Comparison of ENCODE assay signal across 26 mouse cellular contexts in genomic region chr19:25206969-25207368, GRCm38 (mm10). TPM values are rescaled to one million over a fixed set of nuclear protein-coding genes. Genes with fewer than 3 reads are reported as not detected.
DNase-seq lines count a peak whose midpoint lies in the region; ATAC-seq lines count a peak whose summit lies in the region.
"Had no signal": no experiment of that assay in that cellular context is flagged by ENCODE, and none has a peak within 500 bp of the region (broad histone marks: within the 10 kb centered on the region; RNA-seq: fewer than 3 reads in every experiment).

No protein-coding gene starts in this region.

- H3K9me3 ChIP-seq in kidney, embryonic 16.5 days (ENCODE audit: low read length), result no peaks in the 10 kb centered on the region
- H3K9me3 ChIP-seq in kidney, embryonic 15.5 days (replicated peaks), result no peaks in the 10 kb centered on the region
- H3K9me3 ChIP-seq: forebrain, embryonic 10.5 days; heart, embryonic 15.5 days; liver, embryonic 15.5 days; lung, embryonic 15.5 days; stomach, embryonic 15.5 days had no signal

- H3K27me3 ChIP-seq in kidney, embryonic 16.5 days (ENCODE audit: insufficient read depth, low read length), result no peaks in the 10 kb centered on the region
- no peaks in the 10 kb centered on the region for H3K27me3 ChIP-seq in kidney, embryonic 15.5 days
- H3K27me3 ChIP-seq: heart, embryonic 15.5 days; stomach, embryonic 15.5 days had no signal

- no peak overlapping the region for H3K4me2 ChIP-seq in kidney, embryonic 16.5 days (replicated peaks; ENCODE audit: low read depth, low read length)
- H3K4me2 ChIP-seq in kidney, embryonic 15.5 days, result no peak overlapping the region
- H3K4me2 ChIP-seq: liver, embryonic 15.5 days; lung, embryonic 15.5 days; stomach, embryonic 15.5 days had no signal

- 53% methylated on average over 12 of the region's 12 CpGs for WGBS in kidney, embryonic 16.5 days
- 50% methylated on average over 12 of the region's 12 CpGs for WGBS in kidney, embryonic 15.5 days

- H3K36me3 ChIP-seq in kidney, embryonic 16.5 days (ENCODE audit: insufficient read depth, low read length), result no peaks in the 10 kb centered on the region
- no peaks in the 10 kb centered on the region for H3K36me3 ChIP-seq in kidney, embryonic 15.5 days
- H3K36me3 ChIP-seq: forebrain, embryonic 10.5 days; heart, embryonic 15.5 days; lung, embryonic 15.5 days; stomach, embryonic 15.5 days had no signal

- no peak overlapping the region for H3K4me3 ChIP-seq in kidney, embryonic 16.5 days (ENCODE audit: low read length)
- H3K4me3 ChIP-seq in kidney, embryonic 15.5 days (replicated peaks), result no peak overlapping the region
- H3K4me3 ChIP-seq: heart, embryonic 15.5 days; liver, embryonic 15.5 days; lung, embryonic 15.5 days; myocyte; stomach, embryonic 15.5 days had no signal

- ATAC-seq in kidney, embryonic 16.5 days (ENCODE audit: low FRiP score, low TSS enrichment), result no peak
- no peak for ATAC-seq in kidney, embryonic 15.5 days (replicated peaks; ENCODE audit: low FRiP score)
- ATAC-seq: forebrain, postnatal 0 days; hindbrain, embryonic 16.5 days; intestine, postnatal 0 days had no signal

- H3K27ac ChIP-seq in kidney, embryonic 16.5 days (ENCODE audit: low read length), result no peak overlapping the region
- 0 out of 2 replicates have a peak overlapping the region, but pooled peaks have one; percentile 45 for H3K27ac ChIP-seq in kidney, embryonic 15.5 days
- H3K27ac ChIP-seq: heart, embryonic 15.5 days; liver, embryonic 15.5 days; lung, embryonic 15.5 days; stomach, embryonic 15.5 days had no signal

- DNase-seq in adrenal gland, postnatal 10 days, result peak; percentile 61
- no peak for DNase-seq in adrenal gland, postnatal 4 days (ENCODE audit: low spot score in 2 of 2)
- peak; percentile 64 for DNase-seq in kidney, adult 18-20 months
- peak; percentile 1 for DNase-seq in naive thymus-derived CD4-positive, alpha-beta T cell, adult 2 months (ENCODE audit: low read depth)
- DNase-seq in right cerebral cortex, adult 18-20 months, result no peak
- DNase-seq: cerebellum, adult 18-20 months; cerebellum, postnatal 14 days; forebrain, postnatal 0 days; gastrocnemius, postnatal 25 days; heart, postnatal 4 days; left cerebral cortex, postnatal 4 days; liver; lung, postnatal 36 days; right cerebral cortex, postnatal 4 days; thymus, postnatal 25 days had no signal

- H3K4me1 ChIP-seq in kidney, embryonic 16.5 days (ENCODE audit: insufficient read depth, low read length), result peaks cover 29% of the 10 kb centered on the region
- H3K4me1 ChIP-seq in kidney, embryonic 15.5 days, result peaks cover 40% of the 10 kb centered on the region
- H3K4me1 ChIP-seq: stomach, embryonic 15.5 days had no signal

- no peak overlapping the region for H3K9ac ChIP-seq in kidney, embryonic 16.5 days (replicated peaks; ENCODE audit: low read length)
- no peak overlapping the region for H3K9ac ChIP-seq in kidney, embryonic 15.5 days
- H3K9ac ChIP-seq: forebrain, postnatal 0 days; heart, embryonic 15.5 days; liver, embryonic 15.5 days; lung, embryonic 15.5 days; stomach, embryonic 15.5 days had no signal

RNA-seq across cellular contexts. Expression of gene Kank1, which starts 29.8 kb away (rescaled TPM):
- 10 to 100 TPM; 25.5 to 34.1 TPM for total RNA-seq in adrenal gland, postnatal 10 days (2021)
- 10 to 100 TPM; 33.2 to 34.3 TPM for total RNA-seq in adrenal gland, postnatal 4 days (2021)
- 30.9 and 32.8 TPM in 2 replicates for polyA plus RNA-seq in kidney, embryonic 16.5 days (2015; fragmentation: Nextera tagmentation; extraction: Ambion mirVana)
- polyA plus RNA-seq in kidney, embryonic 15.5 days (2015; fragmentation: Nextera tagmentation; extraction: Ambion mirVana), result 26.2 and 26.5 TPM in 2 replicates
- total RNA-seq: megakaryocyte-erythroid progenitor cell, adult 5-6 weeks had no signal

Comparison
In these comparisons a context has a peak if more than half of its experiments do, and no peak if none do; other contexts are left out.
1. DNase-seq: peak in adrenal gland, postnatal 10 days (single experiment), kidney, adult 18-20 months (single experiment) and naive thymus-derived CD4-positive, alpha-beta T cell, adult 2 months (single experiment); none in adrenal gland, postnatal 4 days (0 of 2) and right cerebral cortex, adult 18-20 months (single experiment).